ENCODE assay signal across 8 mouse cellular contexts in the genomic region with DNA sequence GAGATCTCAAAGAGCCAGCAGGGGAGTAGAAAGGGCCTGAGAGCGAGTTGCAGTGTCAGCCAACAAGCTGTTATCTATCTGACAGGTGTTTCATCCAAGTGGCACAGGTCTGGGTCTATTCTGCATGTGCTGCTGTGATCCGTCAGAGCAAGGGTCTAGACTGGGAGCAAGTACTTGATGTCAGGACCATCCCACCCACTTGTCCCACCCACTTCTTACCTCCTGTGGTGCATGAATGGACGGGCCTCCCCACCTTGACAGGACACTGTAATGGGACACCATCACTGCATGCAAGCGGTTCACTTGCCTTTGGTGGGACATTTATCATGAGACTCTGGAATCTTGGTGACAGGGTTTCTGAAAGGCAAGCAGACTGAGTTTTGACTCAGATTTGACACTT. TPM values are rescaled to one million over a fixed set of nuclear protein-coding genes. Genes with fewer than 3 reads are reported as not detected.
A peak's percentile ranks its signal among the peaks of the same experiment; 100 is the strongest.
DNase-seq lines count a peak whose midpoint lies in the region; ATAC-seq and TF ChIP-seq lines count a peak whose summit lies in the region.

No protein-coding gene starts in this region.

- no peaks in the 10 kb centered on the region for H3K9me3 ChIP-seq in limb, embryonic 13.5 days

- no peaks in the 10 kb centered on the region for H3K27me3 ChIP-seq in limb, embryonic 13.5 days
- H3K27me3 ChIP-seq in small intestine, adult 2 months (ENCODE audit: control insufficient read depth, insufficient read depth, low read length), result no peaks in the 10 kb centered on the region

- peak overlapping the region; percentile 87 for H3K4me2 ChIP-seq in limb, embryonic 13.5 days (replicated peaks)

- no peak for TF ChIP-seq CTCF in small intestine, adult 2 months (IDR thresholded peaks at IDR 0.05; ENCODE audit: extremely low read depth, insufficient read length, insufficient replicate concordance, low read depth, low read length)

- no peak for ATAC-seq in CD4-positive, CD25-positive, alpha-beta regulatory T cell, adult 4 months
- no peak for ATAC-seq in limb, embryonic 13.5 days (ENCODE audit: low FRiP score, low read depth)

- no peaks in the 10 kb centered on the region for H3K36me3 ChIP-seq in limb, embryonic 13.5 days
- no peaks in the 10 kb centered on the region for H3K36me3 ChIP-seq in small intestine, adult 2 months (ENCODE audit: control insufficient read depth, insufficient read depth, low read length)

- TF ChIP-seq POLR2A in small intestine, adult 2 months (IDR thresholded peaks at IDR 0.05; ENCODE audit: low read depth, low read length), result no peak

- peak overlapping the region; percentile 70; the same call in 1 of the 2 replicates for H3K27ac ChIP-seq in limb, embryonic 13.5 days
- peak overlapping the region; percentile 91 for H3K27ac ChIP-seq in small intestine, adult 2 months (ENCODE audit: insufficient read depth, low read depth, low read length)

- H3K9ac ChIP-seq in limb, embryonic 13.5 days, result peak overlapping the region; percentile 81

- H3K4me3 ChIP-seq in limb, embryonic 13.5 days, result peak overlapping the region; percentile 67
- peak overlapping the region; percentile 97 for H3K4me3 ChIP-seq in small intestine, adult 2 months (ENCODE audit: low read depth, low read length)

- peak; percentile 35 for DNase-seq in CD4-positive, CD25-positive, alpha-beta regulatory T cell, adult 2 months (ENCODE audit: low read depth, low spot score)
- peak; percentile 19 for DNase-seq in retina, postnatal 1 day
- DNase-seq in retina, embryonic 14.5 days (ENCODE audit: low spot score), result no peak
- DNase-seq in spleen, postnatal 36 days (ENCODE audit: low spot score in 2 of 2), result no peak
- DNase-seq in left cerebral cortex, adult 11 months (ENCODE audit: low spot score), result no peak

- WGBS in limb, embryonic 13.5 days, result 15% methylated on average over 4 of the region's 4 CpGs
- 35% methylated on average over 4 of the region's 4 CpGs for WGBS in small intestine, adult 2 months

- H3K4me1 ChIP-seq in limb, embryonic 13.5 days, result peaks cover 64% of the 10 kb centered on the region
- H3K4me1 ChIP-seq in small intestine, adult 2 months (ENCODE audit: control insufficient read depth, insufficient read depth, insufficient read length, low read length), result no peaks in the 10 kb centered on the region; the same call in none of the 2 replicates

RNA-seq across cellular contexts. Expression of gene Csrp1, which starts 10.0 kb away (rescaled TPM):
- polyA plus RNA-seq in CD4-positive, CD25-positive, alpha-beta regulatory T cell, adult 4 months (2017; shearing (Covaris generic)), result 10 to 100 TPM; 21.7 to 38.1 TPM
- 74.0 and 77.5 TPM in 2 replicates for polyA plus RNA-seq in limb, embryonic 13.5 days (2015; fragmentation: Nextera tagmentation; extraction: Ambion mirVana)
- 140 and 147 TPM in 2 replicates for polyA plus RNA-seq in small intestine, adult 2 months (2012; rRNA removed)

RNA-seq across cellular contexts. Expression of gene Phlda3, which starts 36.1 kb away (rescaled TPM):
- under 1 TPM; 0.58 to 0.98 TPM for polyA plus RNA-seq in CD4-positive, CD25-positive, alpha-beta regulatory T cell, adult 4 months (2017; shearing (Covaris generic))
- polyA plus RNA-seq in limb, embryonic 13.5 days (2015; fragmentation: Nextera tagmentation; extraction: Ambion mirVana), result 56.6 and 62.8 TPM in 2 replicates
- 8.7 and 10.5 TPM in 2 replicates for polyA plus RNA-seq in small intestine, adult 2 months (2012; rRNA removed)

RNA-seq across cellular contexts. Expression of gene Tnni1, which starts 49.4 kb away (rescaled TPM):
- not detected for polyA plus RNA-seq in CD4-positive, CD25-positive, alpha-beta regulatory T cell, adult 4 months (2017; shearing (Covaris generic))
- 241 and 246 TPM in 2 replicates for polyA plus RNA-seq in limb, embryonic 13.5 days (2015; fragmentation: Nextera tagmentation; extraction: Ambion mirVana)
- polyA plus RNA-seq in small intestine, adult 2 months (2012; rRNA removed), result 0.42 and 5.0 TPM in 2 replicates

Comparison
In these comparisons a context has a peak if more than half of its experiments do, and no peak if none do; other contexts are left out.
1. DNase-seq: peak in CD4-positive, CD25-positive, alpha-beta regulatory T cell, adult 2 months (single experiment) and retina, postnatal 1 day (single experiment); none in retina, embryonic 14.5 days (single experiment), spleen, postnatal 36 days (0 of 2) and left cerebral cortex, adult 11 months (single experiment).
2. RNA of gene Tnni1, which starts 49.4 kb away (polyA plus RNA-seq): 241 to 246 TPM in limb, embryonic 13.5 days; not detected in CD4-positive, CD25-positive, alpha-beta regulatory T cell, adult 4 months and 0.42 to 5.0 TPM in small intestine, adult 2 months; every median in the first group is over 10 times any median in the second.